Mouse (Mus musculus) embryonic facial prominence, embryonic 10.5 days (tissue): ENCODE data around the gene Ndufa1. TPM values are rescaled to one million over a fixed set of nuclear protein-coding genes. Genes with fewer than 3 reads are reported as not detected.
"Not testable (repeated sequence)": the region's sequence is repeated elsewhere in the genome, so short reads cannot be mapped to it uniquely, and the experiment has no call there.

Source experiments
- DNase-seq: peaks from one replicate; pipeline ENCODE4 v3.0.0-alpha.2; 2017; ENCODE audit warnings: low spot score
- H3K27ac ChIP-seq: fragments of 300-500 bp; sonication (generic); replicated peaks from 2 replicates; pipeline ENCODE4 v1.5.1; 2016; ENCODE audit warnings: mild to moderate bottlenecking
- H3K27me3 ChIP-seq: fragments of 300-500 bp; sonication (generic); replicated peaks from 2 replicates; pipeline ENCODE4 v1.6.1; 2016; ENCODE audit warnings: low read depth, mild to moderate bottlenecking; ENCODE audit not compliant: poor library complexity, severe bottlenecking
- H3K36me3 ChIP-seq: fragments of 300-500 bp; sonication (generic); replicated peaks from 2 replicates; pipeline ENCODE4 v1.6.1; 2016; ENCODE audit warnings: mild to moderate bottlenecking, moderate library complexity
- H3K4me1 ChIP-seq: fragments of 300-500 bp; sonication (generic); 2 replicates; pipeline ENCODE4 v1.6.1; 2016
- H3K4me3 ChIP-seq: fragments of 300-500 bp; sonication (generic); 2 replicates; pipeline ENCODE4 v1.5.1; 2016; ENCODE audit warnings: mild to moderate bottlenecking, moderate library complexity
- H3K9me3 ChIP-seq: fragments of 300-500 bp; sonication (generic); 2 replicates; pipeline ENCODE4 v1.6.1; 2016; ENCODE audit warnings: mild to moderate bottlenecking
- WGBS: fragments of 180-500 bp; shearing (Covaris S2); methylation state at CpG from one replicate; pipeline ENCODE4 v1.1.7; 2016; 5-methylcytosine and 5-hydroxymethylcytosine counted together
- polyA plus RNA-seq: library from polyadenylated mRNA; unstranded; fragments of >200 nt; fragmentation: Nextera tagmentation; extraction: Ambion mirVana; gene quantifications from 2 replicates; pipeline ENCODE4 v1.2.1, GENCODE M21; 2016

Gene Ndufa1
- polyA plus RNA-seq, 1 experiment from 2014 or later, result 365 TPM

DNA sequence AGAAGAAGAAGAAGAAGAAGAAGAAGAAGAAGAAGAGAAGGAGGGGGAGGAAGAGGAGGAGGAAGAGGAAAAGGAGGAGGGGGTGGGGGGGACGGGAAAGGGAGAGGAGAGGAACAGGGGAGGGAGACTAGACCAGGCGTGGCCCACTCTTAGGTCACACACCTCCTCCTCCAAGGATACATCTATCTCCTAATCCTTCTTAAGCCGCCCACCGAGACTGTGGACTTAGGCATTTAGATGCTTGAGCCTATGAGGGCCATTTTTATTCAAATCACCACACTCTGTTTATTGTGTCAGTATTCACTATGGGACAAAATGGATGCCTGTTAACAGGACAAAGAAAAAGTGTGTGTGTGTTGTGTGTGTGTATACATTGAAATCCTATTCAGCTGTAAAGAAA, 46.5 kb downstream of the Ndufa1 start:
- not testable (repeated sequence) for H3K4me3 ChIP-seq, H3K4me1 ChIP-seq, H3K9me3 ChIP-seq, H3K27ac ChIP-seq, DNase-seq, H3K27me3 ChIP-seq
- 51% methylated on average over 2 of the region's 4 CpGs for WGBS
- peaks cover 40% of the 10 kb centered on the region for H3K36me3 ChIP-seq

GRCm38 (mm10) chrX:37141732-37142131, 49.2 kb downstream of the Ndufa1 start:
- WGBS, result 91% methylated on average over 3 of the region's 3 CpGs
- Histone ChIP-seq H3K36me3 (peaks cover 49% of the 10 kb centered on the region), H3K4me1 (no peaks in the 10 kb centered on the region), H3K27me3 (no peaks in the 10 kb centered on the region), H3K9me3 (no peaks in the 10 kb centered on the region), H3K4me3 (no peak overlapping the region), H3K27ac (no peak overlapping the region)
- no peak for DNase-seq

Other genes starting within 250 kb of the Ndufa1 start
- gene Sept6, start 199.4 kb downstream of the Ndufa1 start, polyA plus RNA-seq, result 37.5 and 40.5 TPM in 2 replicates
- not detected in 2 replicates for gene Sowahd, start 142.3 kb downstream of the Ndufa1 start, polyA plus RNA-seq
- 474 and 495 TPM in 2 replicates for gene Rpl39, start 105.8 kb downstream of the Ndufa1 start, polyA plus RNA-seq
- 17.2 and 19.0 TPM in 2 replicates for gene Upf3b, start 80.8 kb downstream of the Ndufa1 start, polyA plus RNA-seq
- 17.2 and 18.3 TPM in 2 replicates for gene Nkap, start 64.4 kb downstream of the Ndufa1 start, polyA plus RNA-seq
- gene Akap14, start 22.3 kb downstream of the Ndufa1 start, polyA plus RNA-seq, result 0.14 TPM in 1 of 2 replicates, not detected in the other
- 11.3 and 11.8 TPM in 2 replicates for gene Rnf113a1, start 82 bp upstream of the Ndufa1 start, polyA plus RNA-seq
- gene Gm9, start 19.9 kb upstream of the Ndufa1 start, polyA plus RNA-seq, result not detected in 2 replicates
- gene Rhox1, start 31.1 kb upstream of the Ndufa1 start, polyA plus RNA-seq, result not detected in 2 replicates
- not detected in 2 replicates for gene Rhox2a, start 53.8 kb upstream of the Ndufa1 start, polyA plus RNA-seq
- gene Rhox3a, start 58.8 kb upstream of the Ndufa1 start, polyA plus RNA-seq, result not detected in 2 replicates
- not detected in 2 replicates for gene Rhox4a, start 74.2 kb upstream of the Ndufa1 start, polyA plus RNA-seq
- not detected in 2 replicates for gene Rhox3a2, start 188.9 kb upstream of the Ndufa1 start, polyA plus RNA-seq
- gene Rhox4a2, start 199.7 kb upstream of the Ndufa1 start, polyA plus RNA-seq, result 1.9 and 2.0 TPM in 2 replicates
- not detected in 2 replicates for gene Rhox2b, start 220.9 kb upstream of the Ndufa1 start, polyA plus RNA-seq
- gene Rhox4b, start 241.3 kb upstream of the Ndufa1 start, polyA plus RNA-seq, result 0.64 and 0.68 TPM in 2 replicates